Mouse (Mus musculus): ENCODE measurements around the gene Gm15155. TPM values are rescaled to one million over a fixed set of nuclear protein-coding genes. Genes with fewer than 3 reads are reported as not detected.

The Gm15155 gene
- polyA plus RNA-seq (2012; rRNA removed), result not detected in 2 replicates

GRCm38 (mm10) chrX:155624341-155624841, at the start of gene Gm15155:
Gm15155 (plus strand) TSS chrX:155624741.

GRCm38 (mm10) chrX:155623701-155624281, 750 bp upstream of the Gm15155 start, which contains the start of gene Ptchd1:
Ptchd1 (minus strand) TSS chrX:155623814.

Other genes starting within 250 kb of the Gm15155 start
- gene Ptchd1, start 927 bp upstream of the Gm15155 start, polyA plus RNA-seq (2012; rRNA removed), result 0.15 and 0.37 TPM in 2 replicates

Data from colon, adult 2 months (tissue).